Mouse (Mus musculus): ENCODE data around the gene Myo1d. TPM values are rescaled to one million over a fixed set of nuclear protein-coding genes. Genes with fewer than 3 reads are reported as not detected.

Gene Myo1d
- polyA plus RNA-seq (2015; fragmentation: Nextera tagmentation; extraction: Ambion mirVana) = 21.6 and 24.4 TPM in 2 replicates

DNA sequence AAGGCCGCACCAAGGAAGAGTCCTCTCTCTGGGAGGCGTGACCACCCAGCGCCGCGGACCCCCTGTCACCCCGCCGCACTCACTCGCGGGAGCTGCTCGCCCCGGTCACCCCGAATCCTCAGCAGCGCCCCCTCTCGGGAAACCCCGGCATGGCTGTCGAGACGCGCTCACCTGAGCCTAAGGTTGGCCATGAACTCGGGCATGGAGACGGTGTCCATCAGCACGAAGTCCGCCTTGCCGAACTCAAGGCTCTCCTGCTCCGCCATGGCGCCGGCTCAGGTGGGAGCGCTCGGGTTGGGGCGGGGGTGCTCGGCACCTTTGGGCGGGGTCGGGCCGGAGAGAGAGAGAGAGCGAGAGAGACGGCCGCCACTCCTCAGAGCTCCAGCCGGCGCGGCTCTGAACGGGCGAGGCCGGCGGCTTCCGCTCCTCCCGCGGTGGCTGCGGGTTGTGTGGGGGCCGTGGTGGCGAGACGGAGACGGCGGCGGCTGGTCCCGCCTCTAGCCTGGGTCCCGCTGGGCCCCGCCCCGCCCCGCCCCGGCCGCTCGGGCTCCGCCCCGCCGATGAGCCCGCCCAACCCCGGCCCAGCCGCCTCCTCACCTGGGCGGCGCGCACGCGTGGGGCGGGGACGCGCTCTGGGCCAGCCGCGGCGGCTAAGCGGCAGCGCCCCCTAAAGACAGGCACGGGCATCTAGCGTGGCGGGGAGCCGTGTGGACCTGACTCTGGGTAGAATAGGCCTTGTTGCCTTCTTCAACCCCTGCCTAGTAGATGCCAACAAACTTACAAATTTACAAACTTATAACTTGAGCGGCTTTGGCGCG, at the start of gene Myo1d:
Gene Myo1d (minus strand): TSS at position 499 of the 818 bp plus-strand sequence.
- peak; percentile 95 for DNase-seq (ENCODE audit: low spot score)
- TF ChIP-seq CTCF (IDR thresholded peaks at IDR 0.05; ENCODE audit: low read depth) (peak; percentile 80), EP300 (optimal IDR thresholded peaks at IDR 0.05) (no peak)
- Histone ChIP-seq H3K36me3 (ENCODE audit: control insufficient read depth, insufficient read depth, low read length) (no peaks in the 10 kb centered on the region), H3K4me3 (ENCODE audit: low read depth, low read length) (peak within 1 kb of the TSS; percentile 71), H3K4me1 (replicated peaks; ENCODE audit: control insufficient read depth, insufficient read depth) (no peaks in the 10 kb centered on the region), H3K9ac (ENCODE audit: low read length) (peak within 1 kb of the TSS; percentile 72), H3K27me3 (ENCODE audit: control insufficient read depth, insufficient read depth, low read length) (no peaks in the 10 kb centered on the region), H3K4me2 (replicated peaks; ENCODE audit: low read depth) (peak within 1 kb of the TSS; percentile 85), H3K27ac (replicated peaks) (peak within 1 kb of the TSS; percentile 94), H3K9me3 (ENCODE audit: control insufficient read depth, low read length) (no peaks in the 10 kb centered on the region)
- WGBS = 1% methylated on average over 75 of the region's 87 CpGs
- peak; percentile 92 for ATAC-seq (ENCODE audit: low FRiP score, low TSS enrichment)

DNA sequence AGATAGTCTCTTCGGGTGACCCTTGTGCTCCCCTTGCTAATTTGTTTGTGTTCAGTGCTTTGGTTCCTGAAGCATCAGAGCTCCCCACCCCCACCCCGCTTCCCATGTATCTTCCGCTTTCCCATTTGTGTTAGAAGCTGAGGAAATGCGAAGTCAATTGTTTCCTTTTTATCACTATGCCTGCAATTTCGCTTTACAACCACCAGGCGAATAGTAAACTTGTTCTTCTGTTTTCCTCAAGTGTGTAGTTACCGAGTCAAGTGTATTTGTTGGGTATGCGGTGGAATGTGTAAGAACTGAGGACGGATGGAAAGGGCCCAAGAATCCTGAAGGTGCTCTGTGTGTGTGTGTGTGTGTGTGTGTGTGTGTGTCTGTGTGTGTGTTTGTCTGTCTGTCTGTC, 42.0 kb upstream of the Myo1d start:
- no peak overlapping the region for H3K9ac ChIP-seq (ENCODE audit: low read length)
- H3K27me3 ChIP-seq (ENCODE audit: control insufficient read depth, insufficient read depth, low read length) = no peaks in the 10 kb centered on the region
- TF ChIP-seq EP300 (optimal IDR thresholded peaks at IDR 0.05) (no peak), CTCF (IDR thresholded peaks at IDR 0.05; ENCODE audit: low read depth) (peak; percentile 51)
- H3K4me2 ChIP-seq (replicated peaks; ENCODE audit: low read depth) = no peak overlapping the region
- H3K27ac ChIP-seq (replicated peaks) = no peak overlapping the region; the same call in 1 of the 2 replicates
- no peaks in the 10 kb centered on the region for H3K36me3 ChIP-seq (ENCODE audit: control insufficient read depth, insufficient read depth, low read length)
- 81% methylated on average over 9 of the region's 9 CpGs for WGBS
- no peaks in the 10 kb centered on the region for H3K4me1 ChIP-seq (replicated peaks; ENCODE audit: control insufficient read depth, insufficient read depth)
- DNase-seq (ENCODE audit: low spot score) (no peak), ATAC-seq (ENCODE audit: low FRiP score, low TSS enrichment) (no peak)
- H3K9me3 ChIP-seq (ENCODE audit: control insufficient read depth, low read length) = no peaks in the 10 kb centered on the region
- H3K4me3 ChIP-seq (ENCODE audit: low read depth, low read length) = no peak overlapping the region

DNA sequence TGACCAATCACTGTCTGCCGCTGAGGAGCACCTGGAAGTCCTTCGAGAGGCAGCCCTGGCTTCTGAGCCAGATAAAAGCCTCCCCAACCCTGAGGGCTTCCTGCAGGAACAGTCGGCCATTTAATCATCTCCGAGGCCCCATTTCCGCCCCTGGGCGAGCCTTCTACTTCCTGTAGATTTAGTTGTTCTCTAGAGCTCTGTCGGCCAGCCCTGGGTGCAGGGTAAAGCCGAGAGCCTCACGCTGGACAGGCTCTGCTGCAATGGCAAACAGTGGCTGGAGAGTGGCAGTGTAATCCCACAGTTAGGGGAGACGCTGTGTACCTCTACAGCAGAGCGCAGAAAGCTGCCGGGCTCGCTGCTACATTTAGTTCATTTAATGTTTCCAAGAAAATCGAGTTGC, 41.5 kb upstream of the Myo1d start:
- Histone ChIP-seq H3K4me3 (ENCODE audit: low read depth, low read length) (no peak overlapping the region), H3K27ac (replicated peaks) (peak overlapping the region; percentile 58), H3K27me3 (ENCODE audit: control insufficient read depth, insufficient read depth, low read length) (no peaks in the 10 kb centered on the region), H3K9ac (ENCODE audit: low read length) (no peak overlapping the region), H3K4me1 (replicated peaks; ENCODE audit: control insufficient read depth, insufficient read depth) (no peaks in the 10 kb centered on the region), H3K36me3 (ENCODE audit: control insufficient read depth, insufficient read depth, low read length) (no peaks in the 10 kb centered on the region), H3K9me3 (ENCODE audit: control insufficient read depth, low read length) (no peaks in the 10 kb centered on the region), H3K4me2 (replicated peaks; ENCODE audit: low read depth) (no peak overlapping the region)
- ATAC-seq (ENCODE audit: low FRiP score, low TSS enrichment) (peak; percentile 53; the same call in 1 of the 2 replicates), DNase-seq (ENCODE audit: low spot score) (peak; percentile 75)
- TF ChIP-seq CTCF (IDR thresholded peaks at IDR 0.05; ENCODE audit: low read depth) (peak; percentile 58), EP300 (optimal IDR thresholded peaks at IDR 0.05) (no peak)
- 49% methylated on average over 14 of the region's 14 CpGs for WGBS

DNA sequence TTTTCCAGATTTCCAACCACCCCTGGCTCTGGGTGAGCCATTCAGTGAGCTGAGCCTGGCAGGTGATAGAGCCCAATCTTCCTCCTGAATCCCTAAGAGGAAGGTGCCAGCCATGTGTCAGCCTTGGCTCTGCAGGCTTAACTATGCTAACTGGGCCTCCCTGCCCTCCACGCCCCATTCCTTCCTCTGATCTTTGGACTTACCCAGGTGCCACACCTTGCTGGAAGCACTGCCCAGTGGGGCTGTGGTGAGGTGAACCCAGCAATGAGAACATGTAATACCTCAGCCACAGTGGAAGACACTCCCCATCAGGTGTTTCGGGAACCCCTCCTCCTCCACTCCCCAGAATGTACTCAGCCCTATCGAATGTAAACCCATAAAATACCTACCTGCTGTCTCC, 40.3 kb upstream of the Myo1d start:
- DNase-seq (ENCODE audit: low spot score) = peak; percentile 89
- Histone ChIP-seq H3K9ac (ENCODE audit: low read length) (no peak overlapping the region), H3K27ac (replicated peaks) (peak overlapping the region; percentile 85), H3K27me3 (ENCODE audit: control insufficient read depth, insufficient read depth, low read length) (no peaks in the 10 kb centered on the region), H3K4me1 (replicated peaks; ENCODE audit: control insufficient read depth, insufficient read depth) (no peaks in the 10 kb centered on the region), H3K4me2 (replicated peaks; ENCODE audit: low read depth) (no peak overlapping the region), H3K9me3 (ENCODE audit: control insufficient read depth, low read length) (no peaks in the 10 kb centered on the region), H3K36me3 (ENCODE audit: control insufficient read depth, insufficient read depth, low read length) (no peaks in the 10 kb centered on the region), H3K4me3 (ENCODE audit: low read depth, low read length) (no peak overlapping the region)
- TF ChIP-seq CTCF (IDR thresholded peaks at IDR 0.05; ENCODE audit: low read depth) = no peak
- no peak for TF ChIP-seq EP300 (optimal IDR thresholded peaks at IDR 0.05)
- peak; percentile 97 for ATAC-seq (ENCODE audit: low FRiP score, low TSS enrichment)
- WGBS = 65% methylated on average over 3 of the region's 3 CpGs

DNA sequence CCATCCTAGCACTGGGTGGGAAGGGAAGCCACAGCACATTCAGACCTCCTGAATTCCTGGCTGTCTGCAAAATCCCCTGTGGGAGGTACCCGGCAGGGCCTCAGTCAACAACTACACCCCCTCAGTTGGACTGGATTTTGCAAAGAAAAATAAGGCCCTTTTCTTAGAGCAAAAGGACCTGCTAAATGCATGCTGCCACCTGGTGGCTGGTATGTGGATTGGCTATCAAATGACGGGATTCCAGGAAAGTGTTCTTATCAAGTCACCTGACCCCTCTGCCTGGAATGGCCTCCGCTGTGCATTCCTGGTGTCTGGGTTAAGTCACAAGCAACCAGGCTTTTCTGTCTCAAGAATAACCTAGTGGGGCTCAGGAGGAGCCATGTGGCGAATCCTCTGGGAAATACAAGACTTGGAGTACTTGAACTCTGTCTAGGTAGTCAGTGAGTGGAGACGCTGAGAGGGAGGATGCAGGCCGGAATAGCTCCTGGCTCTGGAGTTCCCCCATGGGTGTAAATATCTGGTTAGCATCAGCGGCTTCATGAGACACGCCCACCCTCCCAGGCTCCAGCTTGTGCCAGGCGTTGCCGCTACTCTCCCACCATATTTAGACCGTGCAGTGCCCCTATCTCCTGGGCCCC, 38.4 kb upstream of the Myo1d start:
- Histone ChIP-seq H3K4me2 (replicated peaks; ENCODE audit: low read depth) (no peak overlapping the region; the same call in 1 of the 2 replicates), H3K9ac (ENCODE audit: low read length) (peak overlapping the region; percentile 18; the same call in 1 of the 2 replicates), H3K4me3 (ENCODE audit: low read depth, low read length) (no peak overlapping the region), H3K27ac (replicated peaks) (peak overlapping the region; percentile 83), H3K27me3 (ENCODE audit: control insufficient read depth, insufficient read depth, low read length) (no peaks in the 10 kb centered on the region), H3K4me1 (replicated peaks; ENCODE audit: control insufficient read depth, insufficient read depth) (no peaks in the 10 kb centered on the region), H3K9me3 (ENCODE audit: control insufficient read depth, low read length) (no peaks in the 10 kb centered on the region), H3K36me3 (ENCODE audit: control insufficient read depth, insufficient read depth, low read length) (no peaks in the 10 kb centered on the region)
- peak; percentile 91 for DNase-seq (ENCODE audit: low spot score)
- 25% methylated on average over 11 of the region's 11 CpGs for WGBS
- TF ChIP-seq CTCF (IDR thresholded peaks at IDR 0.05; ENCODE audit: low read depth) = peak; percentile 95
- no peak for TF ChIP-seq EP300 (optimal IDR thresholded peaks at IDR 0.05)
- ATAC-seq (ENCODE audit: low FRiP score, low TSS enrichment) = peak; percentile 45; the same call in 1 of the 2 replicates
